Mouse (Mus musculus): Measurements from ENCODE around the gene Hpdl. TPM values are rescaled to one million over a fixed set of nuclear protein-coding genes. Genes with fewer than 3 reads are reported as not detected.
A peak's percentile ranks its signal among the peaks of the same experiment; 100 is the strongest.

The Hpdl gene
- total RNA-seq (2014; rRNA removed), result 0.18 TPM in 1 of 2 replicates, not detected in the other
- 0.11 and 0.15 TPM in 2 replicates for polyA plus RNA-seq (2012; rRNA removed)

DNA sequence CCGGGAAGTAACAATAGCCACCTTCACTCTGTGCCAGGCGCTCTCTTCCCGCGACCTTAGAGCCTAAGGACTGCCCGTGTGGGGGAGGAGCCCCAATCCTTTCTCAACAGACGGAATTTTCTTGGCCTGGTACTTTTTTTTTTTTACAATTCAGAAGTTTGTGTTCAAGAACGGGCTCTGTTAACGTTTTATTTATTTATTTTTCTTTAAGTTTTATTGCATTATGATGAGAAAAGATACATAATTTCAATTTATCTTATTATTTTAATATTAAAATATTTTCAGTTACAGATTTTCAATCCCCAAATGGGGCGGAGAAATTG, at the start of gene Hpdl:
Hpdl (minus strand) TSS at position 14 of the 323 bp plus-strand sequence.
- no peak for DNase-seq (ENCODE audit: extremely low read depth, low read depth, low spot score)
- H3K27ac ChIP-seq (replicated peaks; ENCODE audit: insufficient read depth, low read depth, low read length), result no peak within 1 kb of the TSS
- 11% methylated on average over 9 of the region's 9 CpGs for WGBS

DNA sequence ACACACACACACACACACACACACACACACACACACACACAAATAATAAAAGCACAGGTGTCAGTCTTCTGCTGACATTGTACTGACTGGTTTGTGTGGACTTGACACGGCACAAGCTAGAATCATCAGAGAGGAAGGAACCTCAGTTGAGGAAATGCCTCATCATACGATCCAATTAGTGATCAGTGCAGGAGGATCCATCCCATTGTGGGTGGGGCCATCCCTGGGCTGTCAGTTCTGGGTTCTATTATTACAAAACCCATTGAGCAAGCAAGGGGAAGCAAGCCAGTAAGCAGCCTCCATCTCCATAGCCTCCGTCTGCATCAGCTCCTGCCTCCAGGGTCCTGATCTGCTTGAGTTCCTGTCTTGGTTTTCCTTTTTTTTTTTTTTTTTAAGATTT, 48.4 kb upstream of the Hpdl start:
- DNase-seq (ENCODE audit: extremely low read depth, low read depth, low spot score), result no peak

More for the DNA sequence above, at the start of gene Hpdl:
- no peaks in the 10 kb centered on the region for H3K27me3 ChIP-seq (ENCODE audit: control insufficient read depth, insufficient read depth, low read length)
- H3K4me3 ChIP-seq (ENCODE audit: insufficient read depth, low read depth, low read length), result peak within 1 kb of the TSS; percentile 54
- peaks cover 7% of the 10 kb centered on the region for H3K4me1 ChIP-seq (ENCODE audit: control insufficient read depth, insufficient read depth, low read length)
- peak within 1 kb of the TSS; percentile 63 for H3K9ac ChIP-seq (ENCODE audit: low read depth, low read length)
- TF ChIP-seq POLR2A (IDR thresholded peaks at IDR 0.05; ENCODE audit: extremely low read depth, insufficient read depth, low read length) (no peak), CTCF (IDR thresholded peaks at IDR 0.05; ENCODE audit: low read depth, low read length) (no peak)
- H3K36me3 ChIP-seq (ENCODE audit: control insufficient read depth, insufficient read depth, low read length), result no peaks in the 10 kb centered on the region
- H3K79me2 ChIP-seq (ENCODE audit: control insufficient read depth, insufficient read depth, low read length), result no peaks in the 10 kb centered on the region

DNA sequence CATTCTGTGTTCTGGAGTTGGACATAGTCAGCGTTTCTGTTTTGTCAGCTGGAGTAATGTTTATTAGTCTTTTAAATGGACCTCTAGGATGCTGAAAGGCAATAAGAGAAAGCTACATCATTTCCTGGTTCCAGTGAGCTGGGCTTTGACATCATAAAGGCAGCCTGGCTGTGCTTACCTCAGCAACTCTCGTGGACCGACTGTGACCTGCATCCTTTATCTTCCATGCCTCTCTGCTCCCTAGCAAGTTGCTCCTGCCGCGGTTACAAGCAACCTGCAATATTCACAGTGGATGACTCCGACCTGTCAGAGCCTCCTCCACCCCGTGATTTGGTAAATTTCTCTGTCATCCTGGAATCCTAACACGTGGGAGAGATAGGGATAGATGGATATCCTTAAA, 40.5 kb upstream of the Hpdl start:
- no peak for TF ChIP-seq POLR2A (IDR thresholded peaks at IDR 0.05; ENCODE audit: extremely low read depth, insufficient read depth, low read length)
- no peak for TF ChIP-seq CTCF (IDR thresholded peaks at IDR 0.05; ENCODE audit: low read depth, low read length)
- Histone ChIP-seq H3K4me3 (ENCODE audit: insufficient read depth, low read depth, low read length) (no peak overlapping the region), H3K4me1 (ENCODE audit: control insufficient read depth, insufficient read depth, low read length) (no peaks in the 10 kb centered on the region; the same call in 1 of the 2 replicates), H3K27ac (replicated peaks; ENCODE audit: insufficient read depth, low read depth, low read length) (no peak overlapping the region), H3K79me2 (ENCODE audit: control insufficient read depth, insufficient read depth, low read length) (no peaks in the 10 kb centered on the region), H3K36me3 (ENCODE audit: control insufficient read depth, insufficient read depth, low read length) (no peaks in the 10 kb centered on the region), H3K27me3 (ENCODE audit: control insufficient read depth, insufficient read depth, low read length) (no peaks in the 10 kb centered on the region), H3K9ac (ENCODE audit: low read depth, low read length) (no peak overlapping the region)
- no peak for DNase-seq (ENCODE audit: extremely low read depth, low read depth, low spot score)
- WGBS, result 64% methylated on average over 8 of the region's 8 CpGs

More for the DNA sequence above, 48.4 kb upstream of the Hpdl start:
- Histone ChIP-seq H3K9ac (ENCODE audit: low read depth, low read length) (no peak overlapping the region), H3K27ac (replicated peaks; ENCODE audit: insufficient read depth, low read depth, low read length) (no peak overlapping the region), H3K27me3 (ENCODE audit: control insufficient read depth, insufficient read depth, low read length) (no peaks in the 10 kb centered on the region), H3K79me2 (ENCODE audit: control insufficient read depth, insufficient read depth, low read length) (no peaks in the 10 kb centered on the region), H3K4me1 (ENCODE audit: control insufficient read depth, insufficient read depth, low read length) (no peaks in the 10 kb centered on the region), H3K4me3 (ENCODE audit: insufficient read depth, low read depth, low read length) (no peak overlapping the region), H3K36me3 (ENCODE audit: control insufficient read depth, insufficient read depth, low read length) (no peaks in the 10 kb centered on the region)
- 61% methylated on average over 3 of the region's 3 CpGs for WGBS
- no peak for TF ChIP-seq POLR2A (IDR thresholded peaks at IDR 0.05; ENCODE audit: extremely low read depth, insufficient read depth, low read length)
- no peak for TF ChIP-seq CTCF (IDR thresholded peaks at IDR 0.05; ENCODE audit: low read depth, low read length)

DNA sequence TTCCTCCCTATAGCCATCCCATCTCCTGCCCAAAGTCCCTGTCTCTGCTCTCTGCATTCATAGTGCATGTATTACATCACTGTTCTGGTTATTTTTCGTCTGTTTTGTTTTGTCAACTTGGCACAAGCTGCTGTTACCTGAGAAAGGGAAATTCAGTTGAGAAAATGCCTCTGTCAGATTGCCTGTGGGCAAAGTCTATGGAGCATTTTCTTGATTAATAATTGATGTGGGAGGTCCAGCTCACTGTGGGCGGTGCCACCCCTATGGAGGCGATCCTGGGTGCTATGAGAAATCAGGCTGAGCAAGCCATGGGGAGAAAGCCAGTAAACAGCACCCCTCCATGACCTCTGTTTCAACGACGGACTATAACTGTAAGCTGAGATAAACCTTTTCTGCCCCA, 38.2 kb upstream of the Hpdl start:
- Histone ChIP-seq H3K9ac (ENCODE audit: low read depth, low read length) (no peak overlapping the region), H3K27me3 (ENCODE audit: control insufficient read depth, insufficient read depth, low read length) (no peaks in the 10 kb centered on the region), H3K36me3 (ENCODE audit: control insufficient read depth, insufficient read depth, low read length) (no peaks in the 10 kb centered on the region), H3K4me1 (ENCODE audit: control insufficient read depth, insufficient read depth, low read length) (no peaks in the 10 kb centered on the region; the same call in 1 of the 2 replicates), H3K79me2 (ENCODE audit: control insufficient read depth, insufficient read depth, low read length) (no peaks in the 10 kb centered on the region), H3K4me3 (ENCODE audit: insufficient read depth, low read depth, low read length) (no peak overlapping the region), H3K27ac (replicated peaks; ENCODE audit: insufficient read depth, low read depth, low read length) (no peak overlapping the region)
- TF ChIP-seq CTCF (IDR thresholded peaks at IDR 0.05; ENCODE audit: low read depth, low read length) (no peak), POLR2A (IDR thresholded peaks at IDR 0.05; ENCODE audit: extremely low read depth, insufficient read depth, low read length) (no peak)
- peak; percentile 91 for DNase-seq (ENCODE audit: extremely low read depth, low read depth, low spot score)
- WGBS, result 14% methylated on average over 5 of the region's 5 CpGs

DNA sequence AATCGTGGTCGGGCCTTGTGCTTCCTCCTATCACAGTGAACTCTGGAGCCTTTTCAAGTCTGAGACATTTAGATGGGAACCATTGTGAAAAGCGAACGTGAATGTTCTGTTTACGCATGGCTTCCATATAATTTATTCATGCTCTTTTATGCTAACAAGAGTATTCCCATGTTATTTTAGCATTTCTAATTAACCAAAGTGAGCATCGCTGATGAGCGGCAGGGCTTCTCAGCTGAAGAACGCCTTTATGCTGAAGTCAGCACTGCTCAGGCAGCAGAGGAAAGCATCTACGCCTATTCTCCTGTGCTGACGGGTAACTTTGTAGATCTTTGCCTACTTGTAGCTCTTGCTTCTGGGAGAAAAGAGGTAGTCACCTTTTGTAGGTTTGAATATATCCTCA, 35.7 kb upstream of the Hpdl start:
- Histone ChIP-seq H3K27me3 (ENCODE audit: control insufficient read depth, insufficient read depth, low read length) (no peaks in the 10 kb centered on the region), H3K4me3 (ENCODE audit: insufficient read depth, low read depth, low read length) (no peak overlapping the region), H3K9ac (ENCODE audit: low read depth, low read length) (no peak overlapping the region), H3K4me1 (ENCODE audit: control insufficient read depth, insufficient read depth, low read length) (no peaks in the 10 kb centered on the region; the same call in 1 of the 2 replicates), H3K27ac (replicated peaks; ENCODE audit: insufficient read depth, low read depth, low read length) (no peak overlapping the region), H3K79me2 (ENCODE audit: control insufficient read depth, insufficient read depth, low read length) (no peaks in the 10 kb centered on the region), H3K36me3 (ENCODE audit: control insufficient read depth, insufficient read depth, low read length) (no peaks in the 10 kb centered on the region)
- WGBS, result 91% methylated on average over 10 of the region's 10 CpGs
- TF ChIP-seq CTCF (IDR thresholded peaks at IDR 0.05; ENCODE audit: low read depth, low read length) (no peak), POLR2A (IDR thresholded peaks at IDR 0.05; ENCODE audit: extremely low read depth, insufficient read depth, low read length) (no peak)
- no peak for DNase-seq (ENCODE audit: extremely low read depth, low read depth, low spot score)

DNA sequence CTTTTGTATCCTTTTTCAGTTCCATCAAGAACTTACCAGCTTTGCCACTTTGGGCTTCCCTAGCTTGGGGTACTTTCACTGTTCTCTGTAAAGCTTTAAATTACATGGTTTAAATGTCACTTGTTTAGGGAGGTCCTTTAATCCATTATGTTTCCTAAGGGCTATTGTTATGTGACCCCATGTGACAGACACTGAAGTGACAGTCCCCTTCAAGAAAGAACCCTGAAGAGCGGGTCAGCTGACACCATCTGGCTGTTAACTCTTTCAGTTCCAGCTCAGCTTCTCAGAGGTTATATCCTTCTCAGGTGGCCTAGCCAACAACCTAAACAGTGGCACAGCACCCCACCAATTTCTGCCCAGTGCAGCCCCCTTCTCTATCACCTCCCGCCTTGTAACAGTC, 32.8 kb upstream of the Hpdl start:
- Histone ChIP-seq H3K9ac (ENCODE audit: low read depth, low read length) (no peak overlapping the region), H3K27me3 (ENCODE audit: control insufficient read depth, insufficient read depth, low read length) (no peaks in the 10 kb centered on the region), H3K27ac (replicated peaks; ENCODE audit: insufficient read depth, low read depth, low read length) (no peak overlapping the region), H3K36me3 (ENCODE audit: control insufficient read depth, insufficient read depth, low read length) (no peaks in the 10 kb centered on the region), H3K4me3 (ENCODE audit: insufficient read depth, low read depth, low read length) (no peak overlapping the region), H3K4me1 (ENCODE audit: control insufficient read depth, insufficient read depth, low read length) (no peaks in the 10 kb centered on the region), H3K79me2 (ENCODE audit: control insufficient read depth, insufficient read depth, low read length) (no peaks in the 10 kb centered on the region)
- TF ChIP-seq CTCF (IDR thresholded peaks at IDR 0.05; ENCODE audit: low read depth, low read length) (no peak), POLR2A (IDR thresholded peaks at IDR 0.05; ENCODE audit: extremely low read depth, insufficient read depth, low read length) (no peak)
- no peak for DNase-seq (ENCODE audit: extremely low read depth, low read depth, low spot score)
- 58% methylated on average over 2 of the region's 2 CpGs for WGBS
